Mouse (Mus musculus): Measurements from ENCODE around the gene Cfap57. TPM values are rescaled to one million over a fixed set of nuclear protein-coding genes. Genes with fewer than 3 reads are reported as not detected.

The Cfap57 gene
- total RNA-seq, 2 experiments from 2014 or later, result 0.08 to 0.11 TPM

DNA sequence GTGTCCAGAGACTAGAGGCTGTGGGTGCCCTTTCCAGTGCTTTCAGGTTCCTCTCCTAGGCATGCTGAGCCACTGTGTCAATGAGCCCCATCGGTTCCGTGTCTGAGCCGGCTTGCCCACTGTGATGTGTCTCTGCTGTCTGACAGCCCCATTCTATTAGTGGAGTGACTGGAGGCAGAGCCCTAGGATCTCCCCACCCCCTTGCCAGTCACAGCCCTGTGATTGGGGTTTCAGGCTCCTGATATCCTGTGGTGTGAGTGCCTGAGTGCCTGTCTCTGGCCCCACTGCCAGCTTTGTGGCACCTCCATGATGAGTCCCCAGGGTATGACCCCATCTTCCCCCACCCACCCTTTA, 55.7 kb downstream of the Cfap57 start:
- DNase-seq (ENCODE audit: low spot score in 2 of 2), result no peak

DNA sequence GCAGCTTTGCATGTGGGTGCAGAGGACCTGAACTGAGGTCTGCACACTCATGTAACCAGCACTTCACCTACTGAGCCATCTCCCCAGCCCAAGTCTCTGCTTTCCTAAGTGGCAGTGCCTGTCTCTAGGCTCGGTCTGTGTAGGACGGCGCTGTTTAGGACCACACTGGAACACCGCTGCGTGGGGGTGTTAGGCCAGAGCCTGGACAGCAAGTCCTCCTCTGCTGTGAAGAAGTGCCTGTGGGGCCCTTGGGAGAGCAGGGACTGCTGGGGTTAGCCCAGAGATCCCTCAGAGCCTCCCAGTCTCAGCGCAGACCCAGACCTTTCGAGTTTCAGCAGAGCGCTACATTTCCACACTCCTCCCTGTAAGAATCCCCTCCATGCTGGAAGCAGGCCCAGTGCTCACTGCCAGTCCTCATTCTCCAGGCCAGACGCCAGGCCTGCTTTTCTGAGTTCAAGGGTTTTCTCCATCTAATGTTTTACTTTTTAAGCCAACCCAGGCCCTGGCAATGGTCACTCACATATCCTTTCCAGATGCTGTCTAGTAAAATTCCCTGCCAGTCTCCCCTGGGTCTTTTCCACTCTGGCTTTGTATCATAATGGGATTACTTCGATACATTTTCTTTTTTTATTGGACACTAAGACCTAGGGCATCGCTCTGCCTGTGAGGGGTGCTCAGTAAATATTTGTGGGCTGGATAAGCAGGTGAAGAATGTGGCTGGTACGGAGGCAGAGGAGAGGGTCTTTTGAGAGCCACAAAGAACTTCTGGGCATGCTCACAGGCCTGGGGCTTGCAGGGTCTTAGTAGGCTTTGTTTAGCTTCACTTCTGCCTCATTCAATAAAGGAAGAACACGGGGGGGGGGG, 56.3 kb downstream of the Cfap57 start:
- no peak for DNase-seq (ENCODE audit: low spot score in 2 of 2)

GRCm38 (mm10) chr4:118553039-118553649, 67.4 kb downstream of the Cfap57 start:
- no peak for DNase-seq (ENCODE audit: low spot score in 2 of 2)

DNA sequence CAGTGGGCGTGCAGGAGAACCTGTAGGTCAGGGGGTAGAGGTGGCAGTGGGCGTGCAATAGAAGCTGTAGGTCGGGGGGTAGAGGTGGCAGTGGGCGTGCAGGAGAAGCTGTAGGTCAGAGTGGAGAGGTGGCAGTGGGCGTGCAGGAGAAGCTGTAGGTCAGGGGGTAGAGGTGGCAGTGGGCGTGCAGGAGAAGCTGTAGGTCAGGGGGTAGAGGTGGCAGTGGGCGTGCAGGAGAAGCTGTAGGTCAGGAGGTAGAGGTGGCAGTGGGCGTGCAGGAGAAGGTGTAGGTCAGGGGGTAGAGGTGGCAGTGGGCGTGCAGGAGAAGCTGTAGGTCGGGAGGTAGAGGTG, 72.5 kb downstream of the Cfap57 start:
- DNase-seq (ENCODE audit: low spot score in 2 of 2), result peak; percentile 71 to 79

- peak; percentile 83 to 95 for DNase-seq (ENCODE audit: low spot score in 2 of 2)
Measured at GRCm38 (mm10) chr4:118547424-118548129, 73.0 kb downstream of the Cfap57 start.

DNA sequence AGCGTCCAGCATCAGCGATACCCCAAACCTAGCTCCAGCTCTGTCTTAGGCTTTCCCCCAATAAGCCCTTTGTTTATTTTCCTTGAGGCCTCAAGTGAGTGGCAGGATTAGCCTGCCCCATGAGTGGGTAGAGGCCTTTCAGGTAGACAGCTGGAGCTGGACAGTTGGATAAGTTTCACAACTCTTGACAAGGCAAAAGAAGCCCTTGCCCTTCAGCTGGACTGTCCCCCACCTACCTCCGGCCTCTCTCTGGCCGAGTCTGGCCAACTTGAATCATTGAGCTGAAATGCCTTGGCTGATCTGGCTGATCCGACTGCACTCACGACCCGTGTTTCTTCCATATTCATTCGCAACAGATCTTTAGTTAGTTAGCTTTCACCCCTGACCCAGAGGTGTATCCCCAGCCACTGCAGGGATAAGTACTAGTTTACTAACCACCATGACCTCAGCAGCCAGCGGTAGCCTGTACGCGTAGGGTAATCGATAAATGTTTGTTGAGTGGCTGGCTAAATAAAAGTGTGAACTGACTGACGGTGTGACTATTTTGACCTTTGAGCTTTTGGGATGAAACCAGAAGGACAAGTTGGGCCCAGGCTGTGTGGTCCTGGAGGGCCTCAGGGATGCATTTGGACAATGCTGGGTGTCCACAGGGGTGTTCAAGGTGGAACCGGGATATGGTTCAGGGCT, 76.0 kb downstream of the Cfap57 start:
- DNase-seq (ENCODE audit: low spot score in 2 of 2), result no peak

DNA sequence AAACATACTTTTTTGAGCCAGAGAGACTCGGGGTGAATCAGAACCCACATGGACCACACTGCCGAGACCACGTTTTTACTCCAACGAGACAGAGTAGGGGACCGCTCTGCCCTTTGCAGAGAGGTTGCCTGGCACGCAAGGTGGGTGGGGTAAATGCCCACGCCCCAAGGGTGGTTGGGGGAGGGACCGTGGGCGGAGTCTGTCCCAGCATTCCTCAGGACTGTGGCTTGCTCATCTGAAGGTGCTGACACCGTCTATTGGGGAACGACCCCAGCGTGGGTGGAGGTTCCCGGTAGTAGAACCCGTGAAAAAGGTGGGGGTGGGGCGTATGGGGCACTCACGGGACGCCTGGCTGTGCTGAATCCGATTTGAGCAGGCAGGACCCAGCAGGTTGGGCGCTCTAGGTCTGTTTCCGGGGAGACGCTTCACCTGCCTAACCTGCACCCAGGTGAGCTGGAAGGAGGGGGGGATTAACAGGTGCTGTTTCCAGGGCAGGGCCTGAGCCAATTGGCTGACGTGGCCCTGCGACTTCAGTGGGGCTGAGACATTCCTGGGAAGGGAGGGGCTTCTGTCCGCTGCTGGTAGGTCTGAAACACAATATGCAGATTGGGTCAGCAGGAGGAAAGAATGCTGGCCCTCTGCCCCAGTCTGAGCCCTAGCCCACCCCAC, 76.9 kb downstream of the Cfap57 start, which contains the start of gene Tmem125:
Gene Tmem125 (minus strand): TSS at position 453 of the 669 bp plus-strand sequence.
- no peak for DNase-seq (ENCODE audit: low spot score in 2 of 2)

DNA sequence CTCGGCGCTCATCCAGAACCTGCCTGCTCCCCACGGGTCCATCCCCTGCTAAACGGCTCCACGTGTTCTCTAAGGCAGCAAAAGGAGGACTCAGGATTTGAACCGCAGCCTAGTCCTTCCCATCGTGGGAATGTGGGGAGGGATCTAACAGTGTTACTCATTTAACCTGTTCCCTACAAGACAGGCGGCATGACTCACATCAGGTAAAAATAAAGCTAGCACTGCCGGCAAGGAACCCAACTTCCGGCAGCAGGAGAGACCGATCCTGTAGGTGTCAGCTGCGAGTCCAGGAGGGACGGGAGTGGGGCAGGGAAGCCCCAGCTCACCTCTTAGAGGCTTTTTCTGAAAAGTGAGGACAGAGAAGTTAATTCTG, 77.4 kb downstream of the Cfap57 start:
- no peak for DNase-seq (ENCODE audit: low spot score in 2 of 2)

DNA sequence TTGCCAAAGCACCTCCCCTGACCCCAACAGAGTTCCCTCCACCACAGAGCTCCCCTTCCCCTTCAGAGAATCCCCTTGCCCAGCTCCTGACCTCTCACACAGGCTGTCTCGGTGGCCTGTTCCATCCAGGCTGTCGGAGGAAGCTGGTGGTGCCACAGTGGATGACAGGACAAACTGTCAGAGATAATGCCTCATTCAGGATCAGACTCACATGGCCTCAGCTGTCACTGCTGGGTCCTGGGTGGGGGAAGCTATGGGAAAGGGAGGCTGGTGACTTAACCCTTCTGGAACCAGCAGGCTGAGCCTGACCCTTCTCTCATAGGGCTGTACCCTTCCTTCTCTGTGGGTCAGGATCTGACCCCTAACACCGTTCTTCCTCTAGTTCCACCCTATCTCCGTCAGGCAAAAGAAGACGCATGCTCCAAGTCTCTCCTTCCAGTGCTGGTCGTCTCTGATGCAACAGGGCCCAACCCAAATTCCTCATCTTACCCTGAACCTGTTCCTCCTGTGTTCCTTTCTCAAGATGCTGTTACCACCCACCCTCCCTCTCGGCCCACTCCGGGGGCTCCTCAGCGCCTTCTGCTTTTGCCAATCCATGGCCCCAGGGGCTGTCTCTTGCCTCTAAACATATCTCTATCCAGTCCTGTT, 77.9 kb downstream of the Cfap57 start:
- no peak for DNase-seq (ENCODE audit: low spot score in 2 of 2)

DNA sequence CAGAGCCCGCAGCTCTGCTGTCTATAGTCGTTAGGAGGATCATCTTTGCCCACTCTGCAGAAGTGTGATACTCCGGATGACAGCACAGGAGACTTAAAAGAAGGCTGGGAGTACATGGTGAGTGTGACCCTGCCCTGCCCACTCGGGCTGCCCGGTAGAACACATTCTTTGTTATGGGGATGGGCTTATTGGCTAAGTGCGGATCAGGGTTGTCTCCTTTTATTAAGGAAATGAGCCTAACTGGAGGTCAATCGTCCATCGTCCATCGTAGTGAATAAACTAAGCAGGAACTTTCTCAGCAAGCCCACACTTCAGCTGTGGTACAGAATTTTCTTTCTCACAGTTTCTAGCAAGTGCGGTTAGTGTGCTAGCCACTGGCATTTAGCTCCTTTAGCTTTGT, 80.7 kb downstream of the Cfap57 start:
- no peak for DNase-seq (ENCODE audit: low spot score in 2 of 2)

DNA sequence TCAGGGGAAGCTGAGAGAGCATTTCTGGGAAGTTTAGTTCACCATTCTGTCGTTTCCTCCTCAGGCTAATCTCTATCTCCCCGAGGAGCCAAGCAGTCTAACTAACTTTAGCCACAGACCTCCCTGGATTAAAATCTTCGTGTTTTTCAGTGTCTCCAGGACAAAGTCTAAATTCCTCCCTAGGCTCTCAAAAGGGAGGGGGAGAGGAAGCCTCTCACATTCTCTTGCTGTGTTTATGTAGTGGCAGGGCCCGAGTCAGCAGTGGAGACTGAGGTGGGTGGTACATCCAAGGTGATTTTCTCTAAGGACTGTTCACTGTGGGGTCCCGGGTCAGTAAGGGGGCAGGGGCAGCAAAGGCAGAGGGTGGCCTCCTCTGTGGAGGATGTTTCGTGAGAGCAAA, 82.8 kb downstream of the Cfap57 start:
- no peak for DNase-seq (ENCODE audit: low spot score in 2 of 2)

DNA sequence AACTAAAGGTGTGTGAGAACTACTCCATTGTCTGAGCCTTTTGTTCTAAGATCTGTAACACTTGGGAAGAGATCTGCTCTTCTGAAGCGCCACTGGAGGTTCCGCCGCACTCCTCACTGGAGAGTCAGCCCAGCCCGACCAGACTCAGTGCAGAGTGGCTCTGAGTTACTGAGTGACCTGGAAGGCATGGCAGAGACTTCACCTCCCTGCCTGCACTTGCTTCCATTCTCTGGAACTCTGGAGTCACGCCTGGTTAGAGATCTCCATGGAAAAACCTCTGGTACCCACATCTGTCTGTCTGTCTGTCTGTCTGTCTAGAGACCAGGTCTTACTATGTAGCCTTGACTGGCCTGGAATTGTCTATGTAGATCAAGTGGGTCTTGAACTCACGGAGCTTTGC, 85.0 kb downstream of the Cfap57 start:
- DNase-seq (ENCODE audit: low spot score in 2 of 2), result no peak

DNA sequence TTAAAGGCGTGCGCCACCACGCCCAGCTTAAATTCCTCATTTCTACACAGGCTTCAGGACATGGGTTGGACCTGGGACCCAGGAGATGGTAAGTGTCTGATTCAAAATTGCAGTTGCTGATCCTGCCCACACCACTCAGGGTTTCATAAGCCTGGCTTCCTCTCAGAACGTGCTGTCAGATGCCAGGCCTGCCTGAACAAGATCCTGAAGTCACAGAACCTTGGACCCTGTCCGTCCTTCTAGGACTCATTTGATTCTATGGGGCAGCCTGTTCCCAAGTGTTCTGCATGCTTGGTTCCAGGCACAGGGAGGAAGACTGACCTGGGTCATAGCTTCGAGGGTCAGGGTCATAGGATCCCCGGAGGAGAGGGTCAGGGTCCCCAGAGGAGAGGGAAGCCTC, 87.0 kb downstream of the Cfap57 start:
- DNase-seq (ENCODE audit: low spot score in 2 of 2), result no peak

DNA sequence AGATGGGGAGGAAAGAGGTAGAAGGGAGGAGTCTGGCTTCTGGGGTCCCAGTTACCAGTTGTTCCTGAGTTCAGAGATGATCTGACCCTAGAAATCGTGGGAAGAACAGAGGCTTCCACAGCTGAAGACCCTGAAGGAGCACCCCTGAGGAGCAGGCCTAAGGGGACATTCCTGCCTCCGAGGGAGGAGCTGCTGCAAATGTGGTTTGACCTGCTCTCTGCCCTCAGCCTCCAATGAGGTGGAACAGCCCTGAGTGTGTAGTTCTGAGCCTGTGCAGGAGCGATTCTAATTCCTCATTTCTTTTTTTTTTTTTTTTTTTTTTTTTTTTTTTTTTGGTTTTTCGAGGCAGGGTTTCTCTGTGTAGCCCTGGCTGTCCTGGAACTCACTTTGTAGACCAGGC, 87.4 kb downstream of the Cfap57 start:
- no peak for DNase-seq (ENCODE audit: low spot score in 2 of 2)

GRCm38 (mm10) chr4:118532663-118533062, 87.9 kb downstream of the Cfap57 start:
- no peak for DNase-seq (ENCODE audit: low spot score in 2 of 2)

DNA sequence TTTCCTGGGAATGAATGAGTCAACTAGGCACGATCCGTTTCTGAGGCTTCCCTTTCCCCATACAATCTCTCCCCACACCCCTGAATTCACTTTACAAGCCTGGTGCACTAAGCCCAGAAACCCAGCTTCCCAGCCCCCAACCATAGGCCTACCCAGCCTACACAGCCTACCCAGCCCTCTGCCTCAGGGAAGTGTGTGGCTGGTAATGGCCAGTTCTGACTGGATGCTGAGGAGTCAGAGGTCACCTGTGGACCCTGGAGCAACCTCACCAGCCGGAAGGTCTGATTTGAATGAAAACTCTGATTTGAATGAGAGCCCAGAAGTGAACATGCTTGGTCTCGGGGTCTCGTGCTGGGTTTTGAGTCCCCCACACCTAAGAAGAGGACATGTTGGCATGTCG, 92.9 kb downstream of the Cfap57 start:
- no peak for DNase-seq (ENCODE audit: low spot score in 2 of 2)

- no peak for DNase-seq (ENCODE audit: low spot score in 2 of 2)
Measured at GRCm38 (mm10) chr4:118527335-118527681, 93.3 kb downstream of the Cfap57 start.

DNA sequence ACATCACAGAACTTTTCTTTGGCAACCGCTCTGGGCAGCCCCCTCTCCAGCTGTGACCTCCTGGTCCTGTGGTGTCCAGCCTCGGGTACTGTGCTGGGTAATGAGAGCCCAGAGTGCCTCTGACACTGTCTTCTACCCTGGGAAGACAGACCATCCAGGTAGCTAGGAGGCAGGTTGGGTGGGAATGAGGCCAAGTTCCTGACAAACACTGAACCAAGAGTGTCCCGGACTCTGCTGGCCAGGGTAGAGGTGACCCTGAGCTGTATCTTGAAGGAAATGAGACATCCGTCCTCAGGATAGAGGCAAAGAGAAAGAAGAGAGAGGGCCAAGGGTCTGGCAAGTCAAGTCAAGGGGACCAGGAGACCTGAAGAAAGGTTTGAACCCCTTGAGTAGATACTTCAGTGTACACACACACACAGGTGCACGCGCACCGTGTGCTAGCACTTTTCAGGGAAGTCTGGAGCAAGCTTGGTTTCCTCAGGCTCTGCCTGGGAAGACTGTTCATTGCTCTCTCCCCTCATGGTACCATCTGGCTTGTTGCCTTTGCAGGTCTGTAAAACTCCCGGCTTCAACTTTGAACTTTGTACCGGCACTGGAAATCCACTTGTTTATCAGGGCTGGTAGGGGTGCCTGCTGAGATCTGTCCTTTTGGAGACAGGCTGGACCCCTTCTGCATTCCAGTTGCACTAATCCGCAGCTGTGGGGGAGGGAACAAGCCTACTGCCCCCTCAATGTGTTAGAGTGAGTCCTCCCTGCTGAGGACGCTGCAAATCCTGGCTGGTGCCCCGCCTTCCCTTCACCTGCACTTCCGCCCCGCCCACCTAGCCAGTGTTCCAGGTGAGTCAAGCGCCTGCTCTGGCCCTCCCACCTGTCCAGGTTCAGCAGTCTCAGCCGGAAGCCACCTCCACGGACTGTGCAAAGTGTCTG, 93.9 kb downstream of the Cfap57 start, which contains the start of gene 2610528J11Rik:
Gene 2610528J11Rik (plus strand): TSS at position 592 of the 927 bp plus-strand sequence.
- no peak for DNase-seq (ENCODE audit: low spot score in 2 of 2)

- DNase-seq (ENCODE audit: low spot score in 2 of 2), result no peak
Measured at GRCm38 (mm10) chr4:118525779-118526178, 94.8 kb downstream of the Cfap57 start.

- no peak for DNase-seq (ENCODE audit: low spot score in 2 of 2)
Measured at GRCm38 (mm10) chr4:118523976-118524375, 96.6 kb downstream of the Cfap57 start.

Measured in adrenal gland, postnatal 4 days (tissue).